Mouse (Mus musculus): ENCODE measurements around the gene Vipr1. TPM values are rescaled to one million over a fixed set of nuclear protein-coding genes. Genes with fewer than 3 reads are reported as not detected.

Vipr1 gene
- polyA plus RNA-seq, 1 experiment, result 8.0 TPM

DNA sequence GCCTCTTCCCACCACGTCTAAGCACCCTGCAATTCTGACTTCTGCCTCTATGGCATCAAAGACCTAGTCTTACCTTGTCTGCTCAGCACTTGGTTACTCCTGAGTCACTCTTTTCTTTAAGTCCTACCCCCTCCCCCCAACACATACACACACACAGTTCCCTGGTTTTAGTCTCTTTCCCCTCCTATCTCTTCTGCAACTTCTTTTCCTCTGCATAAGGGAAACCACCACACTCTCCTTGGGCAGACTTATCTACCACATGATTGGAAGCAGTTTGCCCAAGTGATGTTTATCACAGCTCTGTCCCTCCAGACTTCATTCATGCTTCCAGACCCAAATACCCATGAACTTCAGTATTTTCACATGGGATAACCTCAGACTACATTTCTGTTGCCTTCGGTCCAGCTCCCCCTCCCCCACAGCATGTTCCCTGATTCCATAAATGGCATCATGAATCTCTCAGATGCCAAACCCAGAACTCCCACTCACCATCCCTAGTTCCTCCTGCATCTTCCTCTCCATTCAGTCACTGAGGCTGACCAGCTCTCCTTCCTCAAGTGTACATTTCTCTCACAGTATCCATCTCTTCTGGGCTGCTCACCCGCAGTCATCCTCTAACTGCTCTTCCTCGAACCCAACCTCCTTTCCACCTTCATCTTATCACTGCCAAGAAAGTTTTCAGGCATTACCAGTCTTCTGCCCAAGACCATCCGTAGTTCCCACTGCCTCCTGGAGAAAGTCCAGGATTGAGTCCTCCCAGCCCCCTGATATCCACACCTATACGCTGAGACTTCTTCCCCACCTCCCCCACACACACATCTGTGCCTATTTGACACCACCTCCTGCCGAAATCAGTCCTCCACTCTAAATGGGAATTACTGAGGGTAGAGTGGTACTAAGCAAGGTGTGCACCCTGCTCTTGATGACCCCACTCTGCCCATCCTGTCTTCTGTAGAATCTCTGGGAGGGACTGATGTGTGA, 66.3 kb downstream of the Vipr1 start:
- no peak for DNase-seq (ENCODE audit: low read depth in 1 of 2, low spot score in 2 of 2)
- Histone ChIP-seq H3K27ac (ENCODE audit: insufficient read depth, low read length) (no peak overlapping the region), H3K4me3 (ENCODE audit: extremely low read depth, insufficient read depth, insufficient read length) (no peak overlapping the region), H3K27me3 (ENCODE audit: control insufficient read depth, insufficient read depth, low read length) (no peaks in the 10 kb centered on the region), H3K36me3 (ENCODE audit: control insufficient read depth, insufficient read depth, low read length) (peaks cover 3% of the 10 kb centered on the region), H3K4me1 (ENCODE audit: control insufficient read depth, insufficient read depth, insufficient read length) (peaks cover 10% of the 10 kb centered on the region; the same call in 1 of the 2 replicates)
- 71% methylated on average over 7 of the region's 7 CpGs for WGBS
- TF ChIP-seq POLR2A (IDR thresholded peaks at IDR 0.05; ENCODE audit: low read depth, low read length), result no peak
- TF ChIP-seq CTCF (IDR thresholded peaks at IDR 0.05; ENCODE audit: extremely low read depth, insufficient read depth, insufficient read length, insufficient replicate concordance), result no peak

DNA sequence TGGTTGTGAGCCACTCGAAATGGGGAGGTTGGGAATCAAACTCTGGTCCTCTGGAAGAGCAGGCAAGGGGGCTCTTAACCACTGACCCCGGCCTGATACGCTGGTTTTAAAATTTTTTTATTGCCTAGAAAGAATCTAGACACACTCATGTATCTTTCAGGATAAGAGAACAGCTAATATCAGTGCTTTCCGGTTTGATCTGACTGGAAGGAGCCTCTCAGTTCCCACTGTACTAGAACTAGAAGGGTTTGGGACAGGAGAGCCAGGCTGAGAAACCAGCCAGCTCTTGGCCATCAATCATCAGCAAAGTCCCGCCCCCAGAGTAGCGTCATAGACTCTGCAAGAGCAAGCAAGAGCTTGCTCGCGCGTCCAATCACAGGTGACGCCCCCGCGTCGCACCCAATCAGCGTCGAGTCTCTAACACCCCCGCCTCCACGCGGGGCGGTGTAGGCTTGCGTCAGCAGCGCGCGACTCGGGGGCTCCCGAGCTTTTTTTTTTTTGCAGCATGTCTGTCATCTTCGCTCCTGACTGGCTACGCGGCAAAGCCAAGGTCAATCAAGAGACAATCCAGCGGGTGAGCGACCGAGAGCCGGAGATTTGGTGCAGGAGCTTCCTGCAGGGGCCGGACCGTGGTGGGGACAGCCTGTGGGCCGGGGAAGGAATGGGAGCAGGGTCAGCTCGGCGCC, 67.5 kb downstream of the Vipr1 start, which contains the start of gene Ss18l2:
TSS of gene Ss18l2 (plus strand) at position 432 of the 686 bp plus-strand sequence.
- peaks cover 3% of the 10 kb centered on the region for H3K36me3 ChIP-seq (ENCODE audit: control insufficient read depth, insufficient read depth, low read length)
- H3K4me3 ChIP-seq (ENCODE audit: extremely low read depth, insufficient read depth, insufficient read length), result peak within 1 kb of the TSS; percentile 90
- 5% methylated on average over 37 of the region's 37 CpGs for WGBS
- no peaks in the 10 kb centered on the region for H3K27me3 ChIP-seq (ENCODE audit: control insufficient read depth, insufficient read depth, low read length)
- TF ChIP-seq POLR2A (IDR thresholded peaks at IDR 0.05; ENCODE audit: low read depth, low read length) (no peak), CTCF (IDR thresholded peaks at IDR 0.05; ENCODE audit: extremely low read depth, insufficient read depth, insufficient read length, insufficient replicate concordance) (no peak)
- peak; percentile 97 to 98 for DNase-seq (ENCODE audit: low read depth in 1 of 2, low spot score in 2 of 2)
- H3K4me1 ChIP-seq (ENCODE audit: control insufficient read depth, insufficient read depth, insufficient read length), result peaks cover 7% of the 10 kb centered on the region; the same call in 1 of the 2 replicates
- peak within 1 kb of the TSS; percentile 74 for H3K27ac ChIP-seq (ENCODE audit: insufficient read depth, low read length)

DNA sequence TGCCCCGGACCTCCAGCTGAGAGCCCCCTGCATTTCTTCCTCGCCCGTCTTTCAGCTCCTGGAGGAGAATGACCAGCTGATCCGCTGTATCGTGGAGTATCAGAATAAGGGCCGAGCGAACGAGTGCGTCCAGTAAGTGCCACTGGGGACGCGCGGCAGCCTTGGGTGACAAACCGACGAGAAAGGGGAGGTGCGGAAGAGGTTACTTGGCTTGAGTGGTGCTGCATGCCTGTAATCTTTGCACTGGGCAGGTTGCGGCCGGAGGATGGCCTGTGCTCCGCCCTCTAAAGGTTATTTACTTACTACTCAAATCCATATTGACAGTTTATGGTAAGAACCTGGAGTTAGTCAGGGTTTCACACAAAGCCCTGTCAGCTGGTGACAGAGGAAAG, 68.1 kb downstream of the Vipr1 start:
- Histone ChIP-seq H3K36me3 (ENCODE audit: control insufficient read depth, insufficient read depth, low read length) (peaks cover 3% of the 10 kb centered on the region), H3K4me1 (ENCODE audit: control insufficient read depth, insufficient read depth, insufficient read length) (peaks cover 3% of the 10 kb centered on the region; the same call in 1 of the 2 replicates), H3K4me3 (ENCODE audit: extremely low read depth, insufficient read depth, insufficient read length) (peak overlapping the region; percentile 90), H3K27ac (ENCODE audit: insufficient read depth, low read length) (peak overlapping the region; percentile 74), H3K27me3 (ENCODE audit: control insufficient read depth, insufficient read depth, low read length) (no peaks in the 10 kb centered on the region)
- TF ChIP-seq POLR2A (IDR thresholded peaks at IDR 0.05; ENCODE audit: low read depth, low read length) (no peak), CTCF (IDR thresholded peaks at IDR 0.05; ENCODE audit: extremely low read depth, insufficient read depth, insufficient read length, insufficient replicate concordance) (no peak)
- under 1% methylated on average over 18 of the region's 18 CpGs for WGBS
- DNase-seq (ENCODE audit: low read depth in 1 of 2, low spot score in 2 of 2), result no peak

DNA sequence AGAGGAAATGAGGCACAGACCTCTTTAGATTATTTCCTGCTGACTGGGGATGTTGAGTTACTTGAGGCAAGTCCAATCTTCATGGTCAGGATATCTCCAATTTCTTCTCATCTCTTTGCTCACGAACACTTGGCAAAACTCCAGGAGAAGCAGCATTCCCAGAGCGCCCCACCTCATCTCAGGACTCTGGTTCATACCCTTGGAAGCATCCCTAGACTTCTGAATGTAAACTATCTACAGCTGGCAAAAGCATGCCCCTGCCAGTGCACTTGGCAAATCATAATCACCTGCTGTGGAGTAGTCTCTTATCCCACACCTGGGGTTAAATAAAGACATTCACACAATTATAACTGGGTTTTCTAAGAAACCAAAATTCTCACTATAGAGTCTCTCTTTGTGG, 74.5 kb downstream of the Vipr1 start:
- no peaks in the 10 kb centered on the region; the same call in 1 of the 2 replicates for H3K4me1 ChIP-seq (ENCODE audit: control insufficient read depth, insufficient read depth, insufficient read length)
- no peak for TF ChIP-seq POLR2A (IDR thresholded peaks at IDR 0.05; ENCODE audit: low read depth, low read length)
- no peak for TF ChIP-seq CTCF (IDR thresholded peaks at IDR 0.05; ENCODE audit: extremely low read depth, insufficient read depth, insufficient read length, insufficient replicate concordance)
- no peak overlapping the region for H3K27ac ChIP-seq (ENCODE audit: insufficient read depth, low read length)
- H3K27me3 ChIP-seq (ENCODE audit: control insufficient read depth, insufficient read depth, low read length), result no peaks in the 10 kb centered on the region
- H3K4me3 ChIP-seq (ENCODE audit: extremely low read depth, insufficient read depth, insufficient read length), result no peak overlapping the region
- 95% methylated on average over 2 of the region's 2 CpGs for WGBS
- DNase-seq (ENCODE audit: low read depth in 1 of 2, low spot score in 2 of 2), result no peak
- peaks cover 3% of the 10 kb centered on the region for H3K36me3 ChIP-seq (ENCODE audit: control insufficient read depth, insufficient read depth, low read length)

DNA sequence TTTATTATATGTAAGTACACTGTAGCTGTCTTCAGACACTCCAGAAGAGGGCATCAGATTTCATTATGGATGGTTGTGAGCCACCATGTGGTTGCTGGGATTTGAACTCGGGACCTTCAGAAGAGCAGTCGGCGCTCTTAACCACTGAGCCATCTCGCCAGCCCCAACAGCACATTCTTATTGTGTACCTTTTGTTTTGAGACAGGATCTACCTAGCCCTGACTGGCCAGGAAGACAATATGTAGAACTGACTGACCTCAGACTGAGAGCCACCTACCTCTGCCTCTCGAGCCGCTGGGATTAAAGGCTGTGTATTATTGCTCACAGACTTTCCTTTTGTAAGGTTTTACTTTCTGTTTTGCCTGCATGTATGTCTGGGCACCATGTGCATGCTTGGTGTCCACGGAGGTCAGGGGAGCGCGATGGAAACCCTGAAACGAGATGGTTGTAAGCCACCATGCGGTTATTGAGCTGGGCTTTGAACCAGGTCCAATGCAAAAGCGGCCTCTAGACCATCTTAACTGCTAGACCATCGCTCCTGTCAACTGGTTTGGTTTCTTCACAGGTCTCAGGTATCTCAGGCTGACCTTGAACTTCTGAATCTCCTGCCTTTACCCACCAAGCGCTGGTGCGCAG, 75.7 kb downstream of the Vipr1 start:
- Histone ChIP-seq H3K27ac (ENCODE audit: insufficient read depth, low read length) (peak overlapping the region; percentile 90), H3K27me3 (ENCODE audit: control insufficient read depth, insufficient read depth, low read length) (no peaks in the 10 kb centered on the region), H3K4me1 (ENCODE audit: control insufficient read depth, insufficient read depth, insufficient read length) (no peaks in the 10 kb centered on the region; the same call in 1 of the 2 replicates), H3K36me3 (ENCODE audit: control insufficient read depth, insufficient read depth, low read length) (no peaks in the 10 kb centered on the region; the same call in 1 of the 2 replicates), H3K4me3 (ENCODE audit: extremely low read depth, insufficient read depth, insufficient read length) (peak overlapping the region; percentile 83; the same call in 1 of the 2 replicates)
- no peak for DNase-seq (ENCODE audit: low read depth in 1 of 2, low spot score in 2 of 2)
- WGBS, result 69% methylated on average over 15 of the region's 15 CpGs
- no peak for TF ChIP-seq POLR2A (IDR thresholded peaks at IDR 0.05; ENCODE audit: low read depth, low read length)
- no peak for TF ChIP-seq CTCF (IDR thresholded peaks at IDR 0.05; ENCODE audit: extremely low read depth, insufficient read depth, insufficient read length, insufficient replicate concordance)

DNA sequence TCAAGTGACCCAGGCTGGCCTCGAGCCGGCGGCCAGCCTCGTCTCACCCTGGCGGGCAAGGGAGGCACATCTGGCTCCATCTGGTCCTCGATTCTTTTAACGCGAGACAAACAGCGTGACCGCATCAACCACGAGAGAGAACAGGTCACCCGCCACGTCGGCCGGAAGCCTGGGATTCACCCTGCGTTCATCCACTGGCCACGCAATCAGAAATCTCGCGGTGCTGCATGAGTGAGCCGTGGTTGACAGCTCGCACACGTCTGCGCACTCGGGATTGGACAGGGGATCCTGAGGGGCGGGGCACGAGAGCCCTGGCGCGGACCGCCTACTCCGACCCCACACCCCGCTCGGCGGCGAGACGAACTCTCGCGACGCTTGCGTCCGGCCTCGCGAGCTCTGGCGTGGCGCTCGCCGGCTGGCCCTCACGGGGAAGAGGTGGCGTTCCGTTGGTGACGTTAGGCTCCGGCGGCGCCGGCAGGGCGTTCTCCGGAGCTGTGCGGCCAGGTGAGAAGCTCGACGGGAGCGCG, 76.3 kb downstream of the Vipr1 start, which contains the start of gene Nktr:
TSS of gene Nktr (plus strand) at position 378 of the 527 bp plus-strand sequence.
- Histone ChIP-seq H3K4me3 (ENCODE audit: extremely low read depth, insufficient read depth, insufficient read length) (peak within 1 kb of the TSS; percentile 83), H3K36me3 (ENCODE audit: control insufficient read depth, insufficient read depth, low read length) (no peaks in the 10 kb centered on the region; the same call in 1 of the 2 replicates), H3K4me1 (ENCODE audit: control insufficient read depth, insufficient read depth, insufficient read length) (no peaks in the 10 kb centered on the region; the same call in 1 of the 2 replicates), H3K27ac (ENCODE audit: insufficient read depth, low read length) (peak within 1 kb of the TSS; percentile 90), H3K27me3 (ENCODE audit: control insufficient read depth, insufficient read depth, low read length) (no peaks in the 10 kb centered on the region)
- peak; percentile 96 to 97 for DNase-seq (ENCODE audit: low read depth in 1 of 2, low spot score in 2 of 2)
- TF ChIP-seq CTCF (IDR thresholded peaks at IDR 0.05; ENCODE audit: extremely low read depth, insufficient read depth, insufficient read length, insufficient replicate concordance) (0 out of 2 replicates have a peak, but pooled peaks have one; percentile 5), POLR2A (IDR thresholded peaks at IDR 0.05; ENCODE audit: low read depth, low read length) (peak; percentile 55)
- under 1% methylated on average over 57 of the region's 61 CpGs for WGBS

Measured in spleen, adult 2 months (tissue).